Mouse (Mus musculus): ENCODE data around the gene Pomt2.

GRCm38 (mm10) chr12:87148136-87148535 lies 368 bp upstream of the Pomt2 start:
- TF ChIP-seq POLR2A (IDR thresholded peaks at IDR 0.05; ENCODE audit: control insufficient read depth, low read depth, low read length) (no peak), CTCF (IDR thresholded peaks at IDR 0.05; ENCODE audit: control insufficient read depth, insufficient read depth, insufficient replicate concordance, low read depth, low read length) (no peak)

All from testis, adult 2 months (tissue).